Comparison of ENCODE assay signal across 8 mouse cellular contexts in genomic region chr3:79181248-79181991, GRCm38 (mm10).
A peak's percentile ranks its signal among the peaks of the same experiment; 100 is the strongest.
DNase-seq lines count a peak whose midpoint lies in the region; ATAC-seq lines count a peak whose summit lies in the region.

No protein-coding gene starts in this region.

- no peaks in the 10 kb centered on the region for H3K36me3 ChIP-seq in liver, embryonic 15.5 days (replicated peaks)

- 0 out of 2 replicates have a peak overlapping the region, but pooled peaks have one; percentile 30 for H3K27ac ChIP-seq in liver, embryonic 15.5 days (replicated peaks)

- whole genome bisulfite sequencing in liver, embryonic 15.5 days (ENCODE audit: insufficient replicate concordance): 43% methylated on average over 24 of the region's 24 CpGs

- no peak overlapping the region for H3K9ac ChIP-seq in liver, embryonic 15.5 days

- no peaks in the 10 kb centered on the region for H3K27me3 ChIP-seq in liver, embryonic 15.5 days

- DNase-seq in adrenal gland, postnatal 10 days: peak; percentile 67
- peak; percentile 50 to 54 for DNase-seq in gastrocnemius, adult 8-10 months (ENCODE audit: low spot score in 2 of 2)
- DNase-seq in induced T-regulatory cell, adult 2 months (ENCODE audit: low read depth): peak; percentile 73
- peak; percentile 76 for DNase-seq in naive thymus-derived CD4-positive, alpha-beta T cell, adult 2 months (ENCODE audit: low read depth)
- no peak for DNase-seq in thymus, postnatal 36 days
- no peak for DNase-seq in spleen, adult 12 weeks (ENCODE audit: low spot score)

- peak overlapping the region; percentile 44 for H3K4me2 ChIP-seq in liver, embryonic 15.5 days

- no peaks in the 10 kb centered on the region for H3K9me3 ChIP-seq in liver, embryonic 15.5 days (replicated peaks)

- peaks cover 14% of the 10 kb centered on the region for H3K4me1 ChIP-seq in liver, embryonic 15.5 days (replicated peaks)

- peak overlapping the region; percentile 11; the same call in 1 of the 2 replicates for H3K4me3 ChIP-seq in liver, embryonic 15.5 days (replicated peaks)

- peak; percentile 32 for ATAC-seq in CD4-positive, CD25-positive, alpha-beta regulatory T cell, adult 4 months
- ATAC-seq in liver, embryonic 15.5 days (ENCODE audit: insufficient read depth): no peak

Comparison
In these comparisons a context has a peak if more than half of its experiments do, and no peak if none do; other contexts are left out.
1. DNase-seq: peak in adrenal gland, postnatal 10 days (single experiment), gastrocnemius, adult 8-10 months (2 of 2), induced T-regulatory cell, adult 2 months (single experiment) and naive thymus-derived CD4-positive, alpha-beta T cell, adult 2 months (single experiment); none in thymus, postnatal 36 days (0 of 2) and spleen, adult 12 weeks (single experiment).